Mouse (Mus musculus): ENCODE data around the gene Nova1. TPM values are rescaled to one million over a fixed set of nuclear protein-coding genes. Genes with fewer than 3 reads are reported as not detected.

Gene Nova1
- polyA plus RNA-seq, 1 experiment from 2014 or later, result 0.15 TPM

GRCm38 (mm10) chr12:46645365-46645962, 173.3 kb downstream of the Nova1 start:
- WGBS (ENCODE audit: insufficient replicate concordance), result 73% methylated on average over 6 of the region's 6 CpGs
- no peaks in the 10 kb centered on the region for H3K4me1 ChIP-seq
- no peak for ATAC-seq

More at GRCm38 (mm10) chr12:46645365-46645962, 173.3 kb downstream of the Nova1 start:
- Histone ChIP-seq H3K9ac (no peak overlapping the region), H3K4me2 (no peak overlapping the region), H3K27ac (no peak overlapping the region), H3K4me3 (no peak overlapping the region), H3K36me3 (no peaks in the 10 kb centered on the region), H3K9me3 (replicated peaks) (no peaks in the 10 kb centered on the region), H3K27me3 (replicated peaks) (no peaks in the 10 kb centered on the region)

Data from liver, embryonic 12.5 days (tissue).